Mouse (Mus musculus): ENCODE results near the gene Krt24.

Krt24 gene

DNA sequence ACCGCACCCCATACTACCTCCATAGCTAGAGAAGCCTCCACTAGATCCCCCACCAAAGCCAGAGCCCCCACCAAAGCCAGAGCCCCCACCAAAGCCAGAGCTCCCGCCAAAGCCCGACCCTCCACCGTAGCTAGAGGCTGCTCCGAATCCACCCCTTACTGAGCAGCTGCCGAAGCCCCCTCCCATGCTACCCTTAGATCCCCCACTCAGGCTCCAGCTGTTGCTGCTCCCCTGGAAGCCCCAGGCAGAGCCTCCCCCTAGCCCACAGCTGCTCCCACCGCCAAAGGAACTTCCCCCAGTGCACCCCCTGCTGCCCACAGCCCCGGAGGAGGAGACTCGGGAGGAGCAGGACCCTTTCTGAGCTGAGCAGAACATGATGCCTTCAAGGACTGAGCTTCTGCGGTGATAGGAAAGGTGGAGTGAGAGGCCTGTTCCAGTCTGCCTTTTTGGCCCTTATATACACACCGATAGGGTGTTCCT lies at the start of gene Krt24:
Gene Krt24 (minus strand): TSS at position 430 of the 480 bp plus-strand sequence.
- no peak for DNase-seq (ENCODE audit: extremely low spot score)

DNA sequence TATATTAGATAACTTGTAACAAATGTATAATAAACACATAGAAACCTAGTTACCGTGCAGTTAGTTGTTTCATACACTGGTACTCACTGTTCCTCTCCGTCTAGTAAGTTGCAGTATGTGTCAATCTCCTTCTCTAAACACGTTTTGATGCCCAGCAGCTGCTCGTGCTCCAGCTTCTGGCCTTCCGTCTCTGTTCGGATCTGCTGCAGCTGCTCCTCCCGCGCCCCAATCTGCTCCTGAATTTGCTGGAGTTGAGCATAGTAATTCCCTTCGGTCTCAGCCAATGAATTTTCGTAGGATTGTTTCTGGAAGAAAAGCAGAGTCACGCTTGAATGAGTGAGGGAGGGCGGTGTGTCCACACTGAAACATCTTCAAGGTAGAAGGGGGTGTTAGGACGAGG lies 48.4 kb upstream of the Krt24 start:
- no peak for DNase-seq (ENCODE audit: extremely low spot score)

DNA sequence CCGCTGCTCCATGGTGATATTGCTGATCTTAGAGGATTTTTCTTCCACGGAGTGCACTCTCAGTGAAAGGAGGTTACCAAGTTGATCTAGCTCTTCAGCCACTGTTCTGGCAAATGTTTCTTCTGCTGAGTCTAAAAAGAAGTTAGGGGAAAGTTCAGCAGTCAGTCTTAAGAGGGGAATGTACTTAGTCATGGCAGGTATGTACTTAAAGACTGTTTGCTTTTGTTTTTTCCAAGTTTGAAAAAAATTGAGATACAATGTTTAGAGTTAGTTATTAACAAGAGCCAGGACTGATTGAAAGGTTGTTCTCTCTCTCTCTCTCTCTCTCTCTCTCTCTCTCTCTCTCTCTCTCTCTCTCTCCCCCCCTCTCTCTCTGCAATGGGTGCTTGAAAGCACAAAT lies 44.6 kb upstream of the Krt24 start:
- no peak for DNase-seq (ENCODE audit: extremely low spot score)

DNA sequence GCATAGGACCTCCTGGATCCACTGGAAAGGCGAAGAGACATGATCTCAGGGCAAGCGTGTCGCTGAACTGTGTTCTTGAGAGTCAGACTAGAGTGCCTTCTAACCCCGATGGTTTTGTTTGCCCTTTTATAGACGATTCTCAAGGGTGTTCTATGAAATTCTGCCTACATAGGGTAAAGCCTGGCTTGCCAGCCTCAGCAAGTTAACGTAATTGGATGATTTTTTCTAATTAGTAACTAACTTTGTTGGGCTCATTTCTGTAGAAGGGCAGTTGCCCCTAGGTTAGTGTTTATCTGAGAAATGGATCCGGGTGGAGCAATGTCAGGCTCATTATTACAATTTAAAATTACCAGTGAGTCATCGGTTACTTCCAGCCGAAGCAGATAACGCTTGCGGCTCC lies 37.8 kb upstream of the Krt24 start, which contains the start of gene Krt25:
Gene Krt25 (minus strand): TSS at position 101 of the 400 bp plus-strand sequence.
- no peak for DNase-seq (ENCODE audit: extremely low spot score)

DNA sequence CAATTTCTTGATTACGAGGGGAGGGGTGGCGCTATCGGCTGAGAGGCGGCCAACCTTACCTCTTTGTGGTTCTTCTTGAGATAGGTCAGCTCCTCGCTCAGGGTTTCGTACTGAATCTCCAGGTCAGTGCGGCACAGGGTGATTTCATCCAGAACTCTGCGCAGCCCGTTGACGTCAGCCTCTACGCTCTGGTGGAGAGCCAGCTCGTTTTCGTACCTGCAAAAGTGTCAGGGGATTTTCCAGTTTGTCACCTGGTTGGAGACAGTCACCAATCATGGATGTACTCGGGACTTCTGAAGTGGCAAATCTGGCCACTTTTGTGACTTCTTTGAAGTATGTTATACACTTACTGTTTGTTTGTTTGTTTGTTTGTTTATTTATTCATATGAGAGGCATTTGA lies 36.0 kb upstream of the Krt24 start:
- no peak for DNase-seq (ENCODE audit: extremely low spot score)

DNA sequence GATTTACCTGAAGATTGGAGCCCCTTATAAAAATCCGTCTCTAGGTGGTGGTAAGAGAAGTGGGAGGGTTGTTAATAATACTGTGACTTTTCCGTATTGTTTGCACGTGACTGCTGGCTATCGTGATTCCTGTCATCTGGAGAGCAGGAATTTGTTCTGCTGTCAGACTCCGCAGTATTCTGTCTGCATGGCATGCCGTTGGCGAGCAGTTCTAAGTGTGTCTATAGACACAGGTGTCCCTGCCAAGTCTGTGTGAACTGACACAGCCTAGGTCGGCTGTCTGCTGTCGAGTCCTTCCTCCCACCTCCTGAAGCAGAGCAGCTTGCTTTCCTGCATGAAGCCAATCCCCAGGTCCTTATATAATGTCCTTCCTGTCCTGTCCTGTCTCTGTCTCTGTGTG lies 34.1 kb upstream of the Krt24 start:
- DNase-seq (ENCODE audit: extremely low spot score) = no peak

DNA sequence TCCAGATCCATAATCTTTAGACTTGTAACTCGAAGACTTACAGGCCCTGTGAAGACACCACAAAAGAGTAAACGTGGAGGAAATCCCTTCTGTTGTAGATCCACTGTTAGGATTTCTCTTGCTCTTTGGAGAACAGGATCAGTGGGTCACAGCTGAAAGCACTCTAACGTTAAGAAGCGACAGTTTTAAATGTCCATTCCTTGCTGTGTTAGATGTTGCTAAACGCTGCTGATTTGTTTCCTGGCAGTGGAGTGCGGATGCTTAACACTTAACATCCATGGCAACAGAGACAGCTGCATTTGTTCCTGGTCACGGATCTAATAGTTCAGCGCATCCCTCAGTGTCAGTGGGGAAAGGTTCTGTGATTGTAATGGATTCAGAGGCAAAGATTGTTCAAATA lies 31.5 kb upstream of the Krt24 start:
- DNase-seq (ENCODE audit: extremely low spot score) = no peak

DNA sequence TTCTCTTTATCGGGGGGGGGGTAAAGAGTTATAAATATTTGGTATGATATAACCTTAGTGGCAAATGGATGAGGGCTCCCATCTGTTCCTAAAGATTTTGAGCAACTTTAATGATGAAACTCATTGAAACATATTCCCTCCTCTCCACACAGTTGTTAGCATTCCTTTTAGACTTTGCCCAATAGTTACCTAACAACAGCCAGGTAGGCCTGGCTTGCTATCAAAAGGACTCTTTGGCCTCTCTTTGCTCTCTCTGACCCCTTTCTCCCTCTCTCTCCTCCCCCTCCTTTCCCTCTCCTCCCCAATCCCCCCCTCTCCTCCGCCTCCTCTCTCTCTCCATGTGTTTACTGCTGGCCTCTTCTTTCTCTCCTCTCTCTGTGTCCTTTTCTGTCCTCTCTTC lies 29.5 kb upstream of the Krt24 start:
- DNase-seq (ENCODE audit: extremely low spot score) = no peak

DNA sequence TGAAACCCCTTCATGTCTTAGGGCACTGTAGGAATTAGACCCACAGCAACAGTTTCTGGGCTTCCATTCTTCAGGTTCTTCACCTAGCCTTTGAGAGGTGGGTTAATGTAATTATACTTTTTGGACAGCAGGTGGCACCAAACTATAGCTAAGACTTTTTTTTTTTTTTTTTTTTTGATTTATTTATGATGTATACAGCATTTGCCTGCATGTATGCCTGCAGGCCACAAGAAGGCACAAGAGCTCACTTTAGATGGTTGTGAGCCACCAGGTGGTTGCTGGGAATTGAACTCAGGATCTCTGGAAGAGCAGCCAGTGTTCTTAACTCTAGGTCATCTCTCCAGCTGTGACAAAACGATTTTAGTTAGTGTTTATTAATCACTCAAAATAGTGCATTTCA lies 25.8 kb upstream of the Krt24 start:
- peak; percentile 15 for DNase-seq (ENCODE audit: extremely low spot score)

DNA sequence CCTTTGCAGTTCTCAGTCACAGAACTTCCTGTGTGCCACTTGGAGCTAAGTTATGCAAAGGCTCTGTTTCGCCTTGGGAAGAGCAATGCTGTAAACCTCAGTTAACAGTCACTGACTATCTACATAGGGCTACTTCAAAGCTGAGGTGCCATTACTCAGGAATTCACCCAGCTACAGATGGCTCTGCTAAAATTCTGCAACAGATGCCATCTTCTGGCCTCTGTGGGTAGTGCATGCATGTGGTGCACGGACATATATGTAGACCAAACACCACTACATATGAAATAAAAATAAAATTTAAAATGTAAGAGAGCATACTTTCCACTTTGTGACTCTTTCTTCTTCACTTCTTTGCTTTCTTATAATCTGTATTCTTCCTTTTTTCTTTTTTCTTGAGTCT lies 22.5 kb upstream of the Krt24 start:
- peak; percentile 47 for DNase-seq (ENCODE audit: extremely low spot score)

DNA sequence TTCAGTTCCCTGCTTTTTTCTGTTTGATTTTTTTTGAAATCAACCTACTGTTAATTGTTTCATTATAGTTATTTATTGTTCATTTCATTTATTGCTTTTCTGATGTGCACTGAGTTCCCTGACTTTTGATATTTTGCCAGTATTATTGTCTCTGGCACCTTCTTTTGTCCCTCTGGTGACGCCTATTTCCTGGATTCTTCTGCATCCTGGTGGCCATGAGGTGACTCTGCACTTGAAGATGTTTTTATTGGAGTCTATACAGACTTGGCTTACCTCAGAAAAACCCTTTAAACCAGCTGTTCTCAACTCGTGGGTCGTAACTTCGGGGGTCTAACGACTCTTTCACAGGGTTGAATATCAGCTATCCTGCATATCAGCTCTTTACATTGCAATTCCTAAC lies 10.0 kb upstream of the Krt24 start:
- DNase-seq (ENCODE audit: extremely low spot score) = no peak

DNA sequence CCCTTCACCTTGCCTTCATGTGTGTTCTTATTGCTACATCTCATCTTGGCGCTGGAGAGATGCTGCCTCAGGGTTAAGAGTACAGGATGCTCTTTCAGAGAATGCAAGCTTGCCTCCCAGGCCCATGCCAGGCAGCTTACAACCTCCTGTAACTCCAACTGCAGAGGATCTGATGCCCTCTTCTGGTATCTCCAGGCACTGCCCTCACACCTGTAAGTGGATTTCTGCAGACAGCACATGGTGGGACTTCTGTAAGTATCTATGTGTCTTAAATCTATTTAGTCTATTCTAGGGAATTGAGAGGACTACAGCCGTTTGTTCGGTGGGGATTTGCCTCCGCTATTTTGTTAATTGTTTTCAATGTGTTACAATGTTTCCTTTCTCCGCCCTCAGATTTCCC lies 7.8 kb upstream of the Krt24 start:
- peak; percentile 36 for DNase-seq (ENCODE audit: extremely low spot score)

DNA sequence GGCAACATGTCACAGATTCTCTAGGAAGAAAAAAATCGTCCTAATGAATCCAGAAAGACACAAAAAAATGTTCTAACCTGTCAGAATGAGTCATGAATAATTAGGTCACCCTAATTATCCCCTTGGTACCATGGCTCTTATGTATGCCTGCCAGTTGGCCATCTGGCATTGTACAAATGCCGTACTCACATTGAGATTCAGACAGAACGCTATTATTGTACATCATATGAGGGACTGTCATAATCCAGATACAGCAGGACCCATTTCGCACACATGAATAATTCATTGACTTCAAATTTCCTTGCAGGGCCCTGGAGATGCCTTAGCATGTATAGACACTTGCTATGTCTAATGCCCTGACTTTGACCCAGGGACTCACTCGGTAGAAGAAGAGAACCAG lies 1.1 kb downstream of the Krt24 start:
- no peak for DNase-seq (ENCODE audit: extremely low spot score)

DNA sequence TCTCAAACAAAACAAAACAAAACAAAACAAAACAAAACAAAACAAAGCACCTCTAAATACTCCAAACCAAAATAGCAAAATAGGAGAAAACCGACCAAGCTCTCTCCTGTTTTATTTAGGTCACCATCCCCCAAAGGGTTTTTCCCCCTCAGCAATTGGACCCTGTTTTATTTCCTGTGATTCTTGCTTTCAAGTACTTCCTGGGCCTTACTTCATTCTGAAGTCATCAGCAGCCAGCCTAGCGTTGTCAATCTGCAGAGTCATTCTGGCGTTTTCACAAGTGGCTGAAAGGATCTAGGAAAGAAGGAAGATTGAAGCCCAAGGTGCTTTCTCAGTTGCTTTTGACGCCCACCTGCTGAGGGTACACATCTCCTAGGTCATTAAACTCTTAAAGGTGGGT lies 1.7 kb downstream of the Krt24 start:
- no peak for DNase-seq (ENCODE audit: extremely low spot score)

DNA sequence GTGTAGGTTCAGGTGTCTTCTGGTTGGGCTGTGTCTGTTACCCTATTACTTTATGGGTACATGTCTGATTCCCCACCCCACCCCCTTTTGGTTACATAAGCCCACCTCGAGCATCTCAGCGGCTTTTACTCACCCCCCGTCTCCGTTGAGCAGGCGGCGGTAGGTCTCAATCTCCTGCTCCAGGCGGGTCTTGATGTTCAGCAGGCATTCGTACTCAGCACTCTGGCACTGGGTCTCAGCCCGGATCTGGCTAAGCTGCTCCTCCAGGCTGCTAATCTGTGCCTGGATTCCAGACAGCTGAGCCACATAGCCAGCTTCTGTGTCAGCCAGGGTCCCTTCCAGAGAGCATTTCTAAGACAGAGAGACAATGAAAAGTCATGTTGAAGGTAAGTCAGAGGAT lies 3.9 kb downstream of the Krt24 start:
- no peak for DNase-seq (ENCODE audit: extremely low spot score)

DNA sequence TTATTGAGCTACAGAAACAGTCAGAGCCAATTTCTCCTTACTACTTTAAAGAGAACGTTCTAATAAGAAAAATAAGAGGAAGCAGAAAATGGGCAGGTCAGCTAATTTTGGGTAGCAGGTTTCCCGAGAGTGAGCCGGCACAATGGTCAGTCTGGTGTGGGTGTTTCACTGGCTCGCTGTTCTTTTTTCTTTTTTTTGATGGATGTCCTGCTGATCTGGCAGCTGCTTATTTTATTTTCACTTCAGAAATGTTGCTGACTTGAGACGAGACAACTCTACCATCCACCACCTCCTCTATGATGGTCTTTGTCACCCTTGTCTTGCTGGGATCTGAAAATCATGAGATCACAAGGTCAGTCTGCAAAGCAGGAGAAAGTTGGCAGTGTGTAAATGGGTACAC lies 5.1 kb downstream of the Krt24 start:
- DNase-seq (ENCODE audit: extremely low spot score) = no peak

DNA sequence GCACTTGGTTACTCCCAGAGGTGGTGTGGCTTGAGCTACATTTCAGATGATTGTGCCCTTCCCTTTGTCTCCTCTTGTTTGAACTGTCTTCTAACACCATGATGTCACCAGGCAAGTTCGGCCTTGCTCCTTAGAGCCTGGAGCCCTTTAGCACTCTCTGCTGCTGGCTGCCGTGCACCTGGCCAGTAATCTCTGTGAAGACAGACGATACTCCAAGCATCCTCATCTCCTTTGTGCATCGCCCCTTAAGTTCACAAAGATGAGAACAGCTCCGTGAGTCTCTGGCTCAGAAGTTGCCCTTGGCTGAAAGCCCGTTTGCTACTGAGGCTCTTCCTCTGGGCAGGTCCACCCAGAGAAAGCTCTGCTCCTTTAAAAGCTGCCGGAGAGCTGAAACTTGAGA lies 8.3 kb downstream of the Krt24 start:
- DNase-seq (ENCODE audit: extremely low spot score) = no peak

DNA sequence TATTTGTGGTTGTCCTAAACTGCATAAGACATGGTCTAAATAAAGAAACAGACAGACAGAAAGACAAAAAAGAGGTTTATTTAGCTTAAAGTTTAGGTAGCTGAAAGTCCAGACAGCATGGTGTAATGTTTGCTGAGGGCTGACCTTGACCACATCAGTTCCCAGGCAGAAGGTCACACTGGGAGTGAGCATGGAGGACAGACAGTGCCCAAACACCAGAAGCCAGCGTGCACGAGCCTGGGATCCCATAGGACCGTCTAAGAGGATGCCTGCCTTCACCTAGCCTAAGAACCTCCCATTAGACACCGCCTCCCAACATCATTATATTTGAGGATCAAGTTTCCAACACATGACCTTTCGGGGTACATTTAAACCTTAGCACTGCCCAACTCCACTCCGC lies 9.4 kb downstream of the Krt24 start:
- no peak for DNase-seq (ENCODE audit: extremely low spot score)

DNA sequence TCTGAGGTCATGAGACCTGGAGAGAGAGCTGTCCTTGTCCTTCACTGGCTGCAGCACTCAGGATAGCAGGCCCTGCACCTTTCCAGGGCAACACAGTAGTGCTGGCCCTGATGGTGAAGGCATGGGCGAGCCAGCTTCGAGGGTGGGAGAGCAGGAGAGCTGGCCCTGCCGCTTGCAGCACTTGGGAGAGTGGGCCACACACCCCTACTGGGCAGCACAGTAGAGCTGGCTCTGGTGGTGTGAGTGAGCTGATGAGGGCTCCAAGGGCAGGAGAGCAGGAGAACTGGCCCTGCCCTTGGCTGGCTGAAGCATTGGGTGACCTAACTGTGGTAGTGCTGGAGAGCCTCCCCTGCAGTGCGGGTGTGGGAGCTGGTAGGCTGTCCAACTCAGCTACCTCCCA lies 12.3 kb downstream of the Krt24 start:
- DNase-seq (ENCODE audit: extremely low spot score) = no peak

DNA sequence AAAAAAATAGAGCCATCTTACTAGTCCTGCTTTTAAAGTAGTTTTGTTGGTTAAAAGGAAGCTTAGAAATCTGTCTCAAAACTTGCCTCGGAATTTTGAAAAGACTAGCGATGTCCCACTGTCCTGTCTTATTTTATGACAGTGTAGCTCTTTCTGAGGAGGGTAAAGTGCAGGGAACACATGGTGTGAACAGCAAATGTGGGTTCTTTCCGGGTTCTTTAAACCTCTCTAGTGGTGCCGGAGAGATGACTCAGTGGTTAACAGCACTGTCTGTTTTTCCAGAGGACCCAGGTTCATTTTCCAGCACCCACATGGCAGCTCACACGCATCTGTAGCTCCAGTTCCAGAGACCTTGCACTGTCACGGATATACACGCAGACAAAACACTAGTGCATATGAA lies 15.9 kb downstream of the Krt24 start:
- DNase-seq (ENCODE audit: extremely low spot score) = no peak

DNA sequence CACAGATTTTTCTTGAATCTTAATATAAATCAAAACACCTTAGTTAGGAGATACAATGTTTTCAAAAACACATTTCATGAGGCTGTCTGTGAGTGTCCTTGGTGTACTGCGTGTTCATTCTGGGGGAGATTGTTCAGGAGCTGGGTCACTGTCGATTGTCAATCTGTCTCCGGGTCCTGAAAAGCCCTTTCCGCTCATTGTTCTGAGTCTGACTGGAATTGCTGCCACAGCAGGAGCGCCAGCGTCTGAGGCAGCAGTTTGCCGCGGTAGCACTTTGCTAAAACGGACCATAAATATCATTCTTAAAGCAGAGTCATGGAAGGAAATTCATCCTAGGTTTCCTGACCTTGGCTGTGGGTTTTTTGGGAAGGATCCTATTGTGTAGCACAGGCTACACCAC lies 19.3 kb downstream of the Krt24 start:
- no peak for DNase-seq (ENCODE audit: extremely low spot score)

DNA sequence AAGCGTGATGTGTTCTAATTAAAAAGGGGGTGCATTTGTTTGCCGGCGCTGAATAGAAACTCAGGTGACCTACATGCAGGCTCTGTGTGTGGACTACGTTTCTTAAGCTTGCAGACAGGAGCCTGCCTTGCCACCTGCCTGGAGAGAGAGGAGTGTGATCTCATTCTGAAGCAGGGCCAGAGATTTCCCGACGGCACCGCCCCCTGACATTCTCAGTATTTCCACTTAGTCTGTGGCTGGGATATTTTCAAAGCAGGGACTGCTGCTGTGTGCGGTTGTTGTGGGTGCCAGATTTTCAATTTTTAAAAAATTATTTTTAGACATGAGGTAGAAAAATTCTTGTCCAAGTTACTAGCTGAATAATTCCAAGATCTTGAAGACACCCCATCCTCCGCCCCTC lies 19.8 kb downstream of the Krt24 start:
- no peak for DNase-seq (ENCODE audit: extremely low spot score)

DNA sequence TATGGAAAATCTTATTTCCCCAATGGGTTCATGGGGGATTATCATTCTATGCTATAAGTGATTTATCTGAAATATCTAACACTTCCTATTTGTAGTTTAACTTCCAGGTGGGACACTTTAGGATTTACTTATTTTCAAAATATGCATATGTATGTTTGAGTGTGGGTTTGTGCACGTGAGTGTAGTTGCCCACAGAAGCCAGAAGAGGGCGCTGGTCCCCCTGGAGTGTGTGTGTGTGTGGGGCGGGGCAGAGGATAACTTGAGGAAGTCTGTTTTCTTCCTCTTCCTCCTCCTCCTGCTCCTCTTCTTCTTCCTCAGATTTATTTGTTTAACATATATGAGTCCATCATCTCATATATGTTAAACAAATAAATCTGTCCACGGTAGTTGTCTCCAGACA lies 28.8 kb downstream of the Krt24 start:
- DNase-seq (ENCODE audit: extremely low spot score) = no peak

DNA sequence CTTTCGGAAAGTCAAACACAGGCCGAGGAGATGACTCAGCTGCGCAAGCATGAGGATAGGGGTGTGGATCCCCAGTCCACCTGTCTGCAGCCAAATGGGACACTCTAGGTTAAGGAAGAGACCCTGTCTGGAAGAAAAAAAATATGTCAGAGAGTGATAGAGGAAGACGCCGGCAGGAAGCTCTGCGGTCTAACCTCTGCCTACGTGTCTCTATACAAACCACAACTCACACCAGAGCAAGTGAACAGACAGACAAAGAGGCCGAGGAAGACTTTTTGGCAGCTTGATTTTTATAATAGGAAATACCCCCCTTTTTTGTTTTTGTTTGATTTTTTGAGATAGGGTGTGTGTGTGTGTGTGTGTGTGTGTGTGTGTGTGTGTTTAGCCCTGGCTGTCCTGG lies 29.7 kb downstream of the Krt24 start:
- no peak for DNase-seq (ENCODE audit: extremely low spot score)

DNA sequence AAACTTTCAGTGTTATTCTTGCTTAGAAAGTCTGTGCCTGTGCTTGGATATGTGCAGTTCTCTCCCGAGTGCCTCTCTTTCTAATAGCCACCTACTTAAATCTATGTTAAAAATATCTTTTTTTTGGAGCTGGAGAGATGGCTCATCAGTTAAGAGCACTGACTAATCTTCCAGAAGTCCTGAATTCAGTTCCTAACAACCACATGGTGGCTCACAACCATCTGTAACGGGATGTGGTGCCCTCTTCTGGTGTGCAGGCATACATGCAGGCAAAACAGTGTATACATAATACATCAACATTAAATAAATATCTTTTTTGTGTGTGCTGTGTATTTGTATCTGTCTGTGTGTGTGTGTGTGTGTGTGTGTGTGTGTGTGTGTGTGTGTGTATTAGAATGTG lies 31.2 kb downstream of the Krt24 start:
- DNase-seq (ENCODE audit: extremely low spot score) = no peak

All from embryo, embryonic 9.5 days (tissue).